Mouse (Mus musculus): ENCODE data around the gene Limch1.

The Limch1 gene

GRCm38 (mm10) chr5:66876018-66876805 lies 130.6 kb downstream of the Limch1 start:
- no peak for DNase-seq (ENCODE audit: low read depth, low spot score)

DNA sequence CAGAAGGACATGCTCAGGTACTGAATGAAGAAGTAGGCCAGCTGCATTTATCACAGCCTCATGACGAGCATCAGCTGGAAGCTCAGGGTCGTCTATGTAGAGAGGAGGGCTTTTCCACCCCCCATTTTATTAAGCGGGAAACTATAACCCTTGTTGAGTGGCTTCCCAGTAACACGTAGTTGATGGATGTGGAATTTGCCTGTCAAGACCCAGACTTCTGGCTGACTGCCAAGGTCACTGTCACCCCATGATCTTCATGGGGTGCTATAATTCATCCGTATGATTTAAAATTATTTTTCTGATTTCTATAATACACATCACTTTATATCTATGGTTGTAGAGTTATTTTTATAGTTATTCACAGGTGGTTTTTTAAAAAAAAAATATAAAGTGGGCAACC lies 131.4 kb downstream of the Limch1 start:
- DNase-seq (ENCODE audit: low read depth, low spot score): no peak

- no peak for DNase-seq (ENCODE audit: low read depth, low spot score)
Measured at GRCm38 (mm10) chr5:66881901-66882341, 136.3 kb downstream of the Limch1 start.

DNA sequence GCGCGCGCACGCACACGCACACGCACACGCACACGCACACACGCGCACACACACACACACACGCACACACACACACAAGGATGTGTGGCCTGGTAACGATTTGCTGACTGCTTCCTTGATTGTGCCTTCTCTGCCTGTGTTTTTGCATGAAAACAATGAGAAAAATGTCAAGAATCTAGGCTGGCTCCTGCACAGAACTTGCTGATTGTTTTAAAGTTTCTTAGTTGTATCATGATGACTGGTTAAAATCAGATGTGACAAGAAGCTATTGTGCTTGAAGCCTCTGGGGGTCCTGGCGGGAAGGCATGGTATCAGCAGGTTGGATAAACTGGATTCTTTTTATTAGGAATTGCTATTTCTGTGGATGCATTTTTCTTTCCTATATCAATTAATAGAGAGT lies 137.1 kb downstream of the Limch1 start:
- no peak for DNase-seq (ENCODE audit: low read depth, low spot score)

DNA sequence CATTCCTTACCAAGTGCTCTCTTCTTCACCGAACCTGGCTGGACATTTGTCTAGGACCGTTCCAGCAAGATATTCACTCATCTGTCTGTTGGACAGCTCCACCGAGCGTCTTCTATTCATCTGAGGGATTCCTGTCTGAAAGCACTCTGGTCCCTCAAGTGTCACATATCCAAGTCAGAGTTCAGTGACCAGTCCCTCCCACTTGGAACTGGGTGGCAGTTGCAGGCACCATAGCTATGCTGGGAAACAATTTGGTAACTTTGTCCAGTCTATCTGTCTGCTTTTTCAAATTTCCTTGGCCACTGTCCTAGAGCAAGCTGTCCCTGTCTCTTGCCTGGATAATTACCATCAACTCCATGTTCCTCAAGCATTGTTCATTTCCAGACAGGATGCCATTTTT lies 138.9 kb downstream of the Limch1 start:
- DNase-seq (ENCODE audit: low read depth, low spot score): no peak

GRCm38 (mm10) chr5:66886410-66887120 lies 140.9 kb downstream of the Limch1 start:
- DNase-seq (ENCODE audit: low read depth, low spot score): no peak

DNA sequence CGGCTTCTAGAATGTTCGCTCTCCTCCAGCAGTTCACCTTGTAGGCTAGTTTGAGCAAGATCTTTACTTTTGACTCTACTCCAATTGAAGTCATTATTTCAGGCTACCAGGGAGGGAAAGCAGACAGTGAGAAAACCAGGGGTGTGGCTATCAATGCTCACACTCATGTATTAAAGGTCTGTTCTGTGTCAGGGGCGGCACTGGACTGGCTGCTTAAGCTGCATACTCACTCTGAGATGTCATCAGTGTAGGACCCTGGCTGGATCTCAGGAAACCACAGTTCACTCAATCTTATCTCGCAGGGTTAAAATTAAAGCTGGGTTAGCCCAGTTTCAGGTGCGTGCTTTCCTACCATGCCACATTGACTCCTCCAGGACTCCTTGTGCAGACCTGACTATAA lies 142.4 kb downstream of the Limch1 start:
- no peak for DNase-seq (ENCODE audit: low read depth, low spot score)

- no peak for DNase-seq (ENCODE audit: low read depth, low spot score)
Measured at GRCm38 (mm10) chr5:66889337-66889736, 143.7 kb downstream of the Limch1 start.

DNA sequence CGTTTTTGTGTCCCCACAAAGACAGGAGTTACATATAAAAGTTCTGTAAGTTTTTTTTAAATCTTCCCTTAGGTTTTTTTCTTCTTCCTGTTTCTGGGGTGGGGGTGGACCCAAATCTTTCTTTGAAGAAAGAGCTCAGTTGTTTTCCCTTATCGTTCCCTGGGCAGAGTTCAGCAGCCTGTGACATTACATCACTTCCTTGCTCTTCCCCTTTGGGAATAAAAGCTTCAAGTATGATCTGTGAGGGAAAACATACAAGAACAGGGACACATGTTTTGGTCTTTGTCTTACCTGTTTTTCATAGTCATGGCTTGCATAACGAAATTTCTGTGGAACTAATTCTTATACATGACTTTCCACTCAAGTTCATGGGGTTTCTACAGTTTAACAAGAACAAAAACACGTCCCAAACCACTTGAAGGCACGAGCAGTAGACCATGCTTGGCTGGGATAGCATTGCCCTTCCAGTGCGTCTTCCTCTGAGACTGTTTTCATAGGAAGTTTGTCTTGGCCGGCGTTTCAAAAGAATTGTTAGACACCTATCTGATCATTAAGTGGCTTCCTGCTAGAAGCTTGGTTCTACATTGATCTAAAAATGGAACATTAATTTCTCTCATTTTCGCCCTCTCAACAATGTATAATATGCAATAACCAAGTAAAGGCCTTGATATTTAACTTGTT lies 150.0 kb downstream of the Limch1 start:
- DNase-seq (ENCODE audit: low read depth, low spot score): no peak

DNA sequence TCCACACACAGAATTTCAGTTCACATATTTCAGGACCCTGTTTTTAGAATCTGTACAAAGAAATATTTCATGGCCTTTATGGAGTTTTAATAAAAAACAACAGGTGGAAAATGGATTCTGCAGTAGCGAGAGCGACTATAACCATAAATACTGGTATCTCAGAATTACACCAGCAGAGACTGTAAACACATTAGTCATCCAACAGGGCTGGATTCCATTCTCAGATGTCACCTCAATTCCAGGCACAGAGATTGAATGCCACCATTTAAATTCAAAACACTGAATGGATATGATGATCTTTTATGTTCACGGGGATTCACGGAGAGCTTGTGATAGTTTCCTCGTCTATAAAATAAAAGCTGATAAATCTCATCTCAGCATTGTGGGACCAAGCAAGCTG lies 152.0 kb downstream of the Limch1 start:
- DNase-seq (ENCODE audit: low read depth, low spot score): no peak

GRCm38 (mm10) chr5:66898252-66898651 lies 152.6 kb downstream of the Limch1 start:
- no peak for DNase-seq (ENCODE audit: low read depth, low spot score)

DNA sequence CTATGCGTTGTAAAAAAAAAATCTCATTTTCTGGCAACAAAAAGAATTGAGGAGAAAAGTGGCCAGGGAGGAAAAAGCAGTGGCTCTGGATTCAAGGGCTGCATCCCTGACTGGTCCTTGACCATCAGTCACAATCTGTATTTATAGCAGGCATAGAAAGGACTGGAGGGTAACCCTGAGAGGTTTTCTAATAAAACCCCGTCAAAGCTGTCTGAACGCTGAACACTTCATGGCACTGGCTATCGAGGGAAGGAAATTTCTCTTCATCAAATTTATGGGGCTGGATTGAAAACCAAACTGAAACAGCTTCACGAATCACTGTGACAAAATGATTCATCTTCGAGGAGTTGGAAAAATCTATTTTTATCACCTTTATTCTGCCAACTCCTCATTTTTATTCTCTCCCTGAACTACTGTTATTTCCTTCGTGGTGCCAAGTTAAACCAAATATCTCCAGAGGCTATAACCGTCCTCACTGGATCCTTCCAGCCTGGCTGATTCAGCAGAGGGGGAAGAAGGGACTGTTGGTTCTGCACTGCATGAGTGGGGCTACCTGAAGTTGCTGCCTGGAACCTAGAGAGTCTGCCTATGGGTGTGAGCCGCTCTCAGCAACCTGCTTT lies 153.3 kb downstream of the Limch1 start:
- no peak for DNase-seq (ENCODE audit: low read depth, low spot score)

GRCm38 (mm10) chr5:66901116-66901515 lies 155.5 kb downstream of the Limch1 start:
- DNase-seq (ENCODE audit: low read depth, low spot score): no peak

GRCm38 (mm10) chr5:66904835-66905234 lies 159.2 kb downstream of the Limch1 start:
- no peak for DNase-seq (ENCODE audit: low read depth, low spot score)

DNA sequence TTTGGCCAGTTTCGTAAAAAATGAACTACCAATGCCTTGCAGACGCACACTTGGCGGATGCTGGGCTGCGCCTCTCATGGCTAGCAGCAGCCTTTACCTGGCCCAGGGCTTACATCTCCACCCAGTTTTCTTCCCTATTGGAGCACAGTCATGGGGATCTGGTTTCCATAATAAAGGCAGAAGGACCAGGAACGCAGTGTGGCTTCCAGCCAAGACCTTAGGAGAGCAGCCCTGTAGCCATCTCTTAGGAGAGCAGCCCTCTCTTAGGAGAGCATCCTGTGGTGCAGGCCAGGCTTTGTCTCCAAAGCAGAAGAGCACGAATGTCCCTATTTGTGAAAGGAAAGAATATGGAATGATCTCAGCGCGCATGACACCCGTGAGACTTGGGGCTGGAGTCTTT lies 163.3 kb downstream of the Limch1 start:
- DNase-seq (ENCODE audit: low read depth, low spot score): no peak

DNA sequence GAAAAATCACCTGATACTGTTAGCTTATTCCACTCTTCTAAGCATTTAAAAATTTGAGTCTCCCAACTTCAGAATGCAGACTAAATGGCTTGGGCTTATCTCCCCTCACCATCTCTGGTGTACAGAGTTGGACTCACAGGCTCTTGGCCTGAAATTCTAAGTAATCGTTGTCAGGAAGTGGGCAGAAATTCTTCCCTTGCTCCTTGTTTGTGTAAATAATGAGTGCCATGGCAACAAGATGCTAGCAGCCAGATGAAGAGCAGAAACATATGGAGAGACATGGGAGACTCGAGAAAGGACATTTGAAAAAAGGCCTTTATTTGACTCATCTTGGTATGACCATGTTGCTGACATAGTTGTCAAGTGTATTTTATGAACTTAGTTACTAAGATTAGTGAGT lies 164.3 kb downstream of the Limch1 start:
- DNase-seq (ENCODE audit: low read depth, low spot score): no peak

- no peak for DNase-seq (ENCODE audit: low read depth, low spot score)
Measured at GRCm38 (mm10) chr5:66910610-66911009, 165.0 kb downstream of the Limch1 start.

DNA sequence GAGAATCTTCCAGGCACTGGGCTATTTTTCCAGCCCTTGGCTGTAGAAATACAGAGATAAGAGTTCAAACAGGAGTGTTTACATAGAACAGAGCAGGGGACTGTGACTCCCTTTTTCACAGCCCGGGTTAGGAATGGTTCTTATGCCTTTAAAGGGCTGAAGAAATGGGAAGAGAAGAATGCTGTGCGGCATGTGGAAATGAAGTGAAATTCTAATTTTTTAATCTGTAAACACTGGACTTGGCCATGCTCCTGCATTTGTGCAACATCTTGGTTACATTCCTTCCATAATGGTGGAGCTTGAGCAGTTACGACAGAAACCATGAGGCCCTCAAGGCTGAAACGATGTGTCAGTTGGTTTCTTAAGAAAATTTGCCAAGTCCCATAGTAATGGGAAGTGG lies 165.4 kb downstream of the Limch1 start:
- no peak for DNase-seq (ENCODE audit: low read depth, low spot score)

- no peak for DNase-seq (ENCODE audit: low read depth, low spot score)
Measured at GRCm38 (mm10) chr5:66913791-66914190, 168.2 kb downstream of the Limch1 start.

DNA sequence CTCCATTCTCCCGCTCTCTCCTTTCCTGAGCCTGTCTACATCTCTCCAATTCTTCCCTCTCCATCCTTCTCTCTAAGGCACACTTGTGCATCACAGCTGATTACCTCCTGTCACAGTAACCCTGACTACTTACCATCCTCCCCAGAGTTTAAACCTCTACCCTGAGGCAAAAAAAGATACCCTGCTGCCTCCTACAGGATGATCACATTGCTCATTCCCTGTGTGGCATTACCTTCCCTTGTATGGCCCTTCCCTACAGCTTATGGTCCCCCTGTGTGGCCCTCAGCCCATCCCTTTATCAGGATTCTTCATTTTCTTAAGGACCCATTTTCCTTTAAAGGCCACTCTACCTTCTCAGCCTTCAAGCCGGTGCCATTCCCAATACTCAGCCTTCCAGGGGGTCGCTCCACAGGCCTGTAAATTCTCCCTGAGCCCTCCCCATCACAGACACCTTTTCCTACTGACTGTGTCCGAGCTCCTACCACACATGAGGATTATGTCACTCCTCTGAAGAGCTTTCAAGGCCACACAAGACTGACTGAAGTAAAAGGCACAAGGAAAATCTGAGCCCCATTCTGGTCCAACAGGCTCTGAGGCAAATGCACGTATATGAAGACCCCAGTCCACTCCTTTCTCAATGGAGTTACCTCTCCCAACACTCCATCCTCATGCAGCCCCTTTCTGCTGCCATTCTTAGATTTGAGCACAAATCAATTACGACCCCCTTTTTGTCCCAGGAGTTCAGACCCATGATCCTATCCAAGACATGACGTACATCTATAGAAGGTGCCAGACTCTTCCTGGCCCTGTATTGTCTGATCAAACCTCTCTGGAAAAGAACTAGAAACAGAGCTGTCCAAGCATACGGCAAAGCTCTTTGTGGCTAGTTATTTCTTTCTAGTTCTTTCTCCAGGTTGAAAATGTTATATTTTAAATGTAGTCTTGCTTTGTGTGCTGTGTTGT lies 172.0 kb downstream of the Limch1 start:
- no peak for DNase-seq (ENCODE audit: low read depth, low spot score)

All from retina, postnatal 7 days (tissue).